Mouse (Mus musculus) olfactory bulb, adult 2 months (tissue): ENCODE results near the gene Cspg5.

Experiments
- CTCF ChIP-seq: fragments of 200-500 bp; IDR thresholded peaks from 2 replicates; pipeline ENCODE4 v1.5.1; 2012; ENCODE audit warnings: low read depth, mild to moderate bottlenecking, low read length, moderate library complexity; ENCODE audit not compliant: insufficient read depth
- POLR2A ChIP-seq: fragments of 200-500 bp; IDR thresholded peaks from 2 replicates; pipeline ENCODE4 v1.6.1; 2012; ENCODE audit warnings: mild to moderate bottlenecking, low read depth, low read length, moderate library complexity; ENCODE audit not compliant: insufficient read depth

DNA sequence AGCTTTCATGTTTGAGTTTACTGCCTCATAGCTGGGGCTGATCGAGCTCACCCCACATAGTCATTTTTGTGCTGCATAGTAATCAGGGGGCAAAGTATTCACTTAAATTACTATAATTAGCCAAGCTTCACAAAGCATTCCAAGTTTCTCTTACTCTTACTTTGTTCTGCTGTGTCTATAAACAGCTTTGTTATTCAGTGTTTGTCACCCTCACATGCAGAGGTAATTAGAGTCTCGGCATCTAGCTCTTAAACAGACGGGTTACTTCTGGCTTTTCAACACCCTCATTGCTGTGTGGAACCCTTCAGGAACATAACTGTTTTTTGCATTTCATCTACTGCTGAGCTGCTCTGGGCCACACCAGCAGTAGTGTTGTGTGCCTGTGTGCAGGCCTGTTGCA lies 34.6 kb upstream of the Cspg5 start:
- TF ChIP-seq POLR2A, result no peak
- no peak for TF ChIP-seq CTCF
